Mouse (Mus musculus) liver, postnatal 0 days (tissue): ENCODE data around the gene Ddx49.

Experiments
- CTCF ChIP-seq: sonication (generic); IDR thresholded peaks from 2 replicates; pipeline ENCODE4 v1.5.1; 2016; ENCODE audit warnings: antibody characterized with exemption, low read depth
- EP300 ChIP-seq: IDR thresholded peaks from 2 replicates; pipeline ENCODE4 v1.6.1; 2016; ENCODE audit warnings: antibody characterized with exemption, low read depth, mild to moderate bottlenecking

- peak; percentile 63 for TF ChIP-seq CTCF
- TF ChIP-seq EP300, result no peak
These were observed 33.3 kb downstream of the Ddx49 start for GRCm38 (mm10) chr8:70268799-70269565.
